Mouse (Mus musculus) E14TG2a.4 (cell line): ENCODE measurements around the gene Ndufc2.

Source experiments
- CTCF ChIP-seq: conservative IDR thresholded peaks from 2 replicates; pipeline ENCODE4 v1.5.1; 2014; ENCODE audit warnings: low read length
- NANOG ChIP-seq: IDR thresholded peaks from 2 replicates; pipeline ENCODE4 v1.6.1; 2014; ENCODE audit warnings: borderline replicate concordance, low read length, mixed read lengths
- POU5F1 ChIP-seq: IDR thresholded peaks from 2 replicates; pipeline ENCODE4 v1.6.1; 2014; ENCODE audit warnings: low read length, borderline replicate concordance

GRCm38 (mm10) chr7:97387561-97388147 is 12.1 kb upstream of the Ndufc2 start:
- TF ChIP-seq CTCF = no peak
- TF ChIP-seq NANOG = no peak
- no peak for TF ChIP-seq POU5F1
